Mouse (Mus musculus): ENCODE data around the gene Ptprn2. TPM values are rescaled to one million over a fixed set of nuclear protein-coding genes. Genes with fewer than 3 reads are reported as not detected.
"Not testable (repeated sequence)": the region's sequence is repeated elsewhere in the genome, so short reads cannot be mapped to it uniquely, and the experiment has no call there.

Ptprn2 gene
- polyA plus RNA-seq, 1 experiment, result not detected

- no peak overlapping the region for H3K27ac ChIP-seq (ENCODE audit: insufficient read depth, low read depth, low read length)
- TF ChIP-seq POLR2A (IDR thresholded peaks at IDR 0.05; ENCODE audit: borderline replicate concordance, low read depth, low read length) (no peak), CTCF (IDR thresholded peaks at IDR 0.05; ENCODE audit: low read depth, low read length) (no peak)
- H3K4me1 ChIP-seq (ENCODE audit: control insufficient read depth, insufficient read depth, low read length), result 0 out of 2 replicates have a peak, but pooled peaks cover 2% of the 10 kb centered on the region
- no peak overlapping the region for H3K4me3 ChIP-seq (ENCODE audit: insufficient read depth, low read length)
These were observed 66.8 kb downstream of the Ptprn2 start for GRCm38 (mm10) chr12:116552306-116552705.

DNA sequence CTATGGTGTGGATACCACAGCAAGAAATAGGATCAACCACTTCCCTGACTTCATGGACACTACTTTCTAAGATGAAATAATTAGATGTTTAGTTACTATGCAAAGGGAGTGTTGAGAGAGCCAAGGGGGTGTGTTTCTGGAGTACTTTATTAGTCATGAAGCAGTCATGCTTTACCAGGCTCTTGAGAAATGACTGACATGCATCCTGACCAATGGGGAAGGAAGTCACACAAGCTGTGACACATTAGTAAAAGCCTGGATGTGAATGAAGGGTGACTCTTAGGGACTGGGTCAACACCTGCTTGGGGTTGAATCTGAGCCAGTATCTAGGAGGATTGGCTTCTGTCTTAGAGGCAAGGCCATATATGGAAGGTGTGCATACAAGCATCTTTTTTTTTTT is 67.8 kb downstream of the Ptprn2 start:
- TF ChIP-seq POLR2A (IDR thresholded peaks at IDR 0.05; ENCODE audit: borderline replicate concordance, low read depth, low read length), result no peak
- TF ChIP-seq CTCF (IDR thresholded peaks at IDR 0.05; ENCODE audit: low read depth, low read length), result no peak
- Histone ChIP-seq H3K4me1 (ENCODE audit: control insufficient read depth, insufficient read depth, low read length) (0 out of 2 replicates have a peak, but pooled peaks cover 2% of the 10 kb centered on the region), H3K4me3 (ENCODE audit: insufficient read depth, low read length) (no peak overlapping the region), H3K27ac (ENCODE audit: insufficient read depth, low read depth, low read length) (no peak overlapping the region)

DNA sequence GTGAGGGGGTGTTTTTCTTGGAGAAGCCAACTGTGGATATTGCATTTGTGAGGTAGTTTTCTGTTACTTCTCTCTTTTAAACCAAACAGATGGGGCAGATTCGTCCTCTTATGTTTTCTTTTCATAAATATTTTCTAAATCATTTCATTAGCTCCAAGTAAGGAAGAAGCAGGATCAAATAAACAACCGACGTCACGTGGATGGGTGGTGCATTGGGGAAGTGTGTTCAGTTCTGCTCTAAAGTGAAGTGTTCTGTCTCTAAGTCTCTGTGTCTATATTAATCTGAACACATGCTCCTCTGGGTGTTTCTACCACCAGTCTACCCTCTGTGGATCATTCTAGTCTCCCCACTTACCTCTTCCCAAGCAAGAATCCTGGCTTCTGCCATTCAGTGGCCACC is 70.4 kb downstream of the Ptprn2 start:
- Histone ChIP-seq H3K4me3 (ENCODE audit: insufficient read depth, low read length) (no peak overlapping the region), H3K4me1 (ENCODE audit: control insufficient read depth, insufficient read depth, low read length) (no peaks in the 10 kb centered on the region), H3K27ac (ENCODE audit: insufficient read depth, low read depth, low read length) (no peak overlapping the region)
- TF ChIP-seq CTCF (IDR thresholded peaks at IDR 0.05; ENCODE audit: low read depth, low read length), result no peak

DNA sequence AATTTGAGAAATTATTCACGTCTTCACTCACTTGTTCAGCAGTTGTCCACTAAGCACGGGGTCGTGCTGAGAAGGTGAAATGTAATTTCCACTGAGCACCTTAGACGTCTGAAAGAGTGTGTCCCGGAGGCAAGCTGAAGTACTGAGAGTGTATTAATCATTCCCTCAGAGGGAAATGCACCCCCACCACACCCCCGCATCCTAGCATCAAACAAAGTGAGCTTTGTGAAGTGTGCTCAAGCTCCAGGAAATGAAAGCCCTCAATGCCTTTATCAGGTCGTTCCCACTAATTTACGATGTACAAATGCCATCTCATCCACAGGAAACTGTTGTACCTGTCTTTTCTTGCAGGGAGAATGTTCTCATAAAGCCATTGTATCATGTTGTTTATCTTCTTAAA is 78.9 kb downstream of the Ptprn2 start:
- no peak overlapping the region for H3K27ac ChIP-seq (ENCODE audit: insufficient read depth, low read depth, low read length)
- H3K4me3 ChIP-seq (ENCODE audit: insufficient read depth, low read length), result no peak overlapping the region
- no peaks in the 10 kb centered on the region for H3K4me1 ChIP-seq (ENCODE audit: control insufficient read depth, insufficient read depth, low read length)
- TF ChIP-seq CTCF (IDR thresholded peaks at IDR 0.05; ENCODE audit: low read depth, low read length), result no peak
- TF ChIP-seq POLR2A (IDR thresholded peaks at IDR 0.05; ENCODE audit: borderline replicate concordance, low read depth, low read length), result no peak

DNA sequence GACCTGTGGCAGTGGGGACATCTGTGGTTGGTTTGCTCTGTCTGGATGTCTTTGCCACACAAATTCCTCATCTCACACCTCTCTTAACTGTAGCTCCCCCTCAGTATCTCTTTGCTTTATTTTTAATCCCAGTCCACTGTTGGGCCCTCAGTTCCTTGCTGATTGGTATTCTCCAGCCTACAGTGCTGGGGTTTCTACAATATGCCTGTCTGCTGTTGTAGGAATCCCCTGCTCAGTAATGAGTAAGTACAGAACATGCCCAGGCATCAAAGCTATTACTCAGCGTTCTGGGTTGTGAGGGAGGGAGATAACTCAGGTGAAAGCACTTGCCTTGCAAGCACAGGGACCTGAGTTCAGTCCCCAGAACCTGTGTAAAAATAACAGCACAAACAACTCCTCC is 81.2 kb downstream of the Ptprn2 start:
- Histone ChIP-seq H3K27ac (ENCODE audit: insufficient read depth, low read depth, low read length) (no peak overlapping the region), H3K4me1 (ENCODE audit: control insufficient read depth, insufficient read depth, low read length) (no peaks in the 10 kb centered on the region), H3K4me3 (ENCODE audit: insufficient read depth, low read length) (no peak overlapping the region)
- no peak for TF ChIP-seq CTCF (IDR thresholded peaks at IDR 0.05; ENCODE audit: low read depth, low read length)
- TF ChIP-seq POLR2A (IDR thresholded peaks at IDR 0.05; ENCODE audit: borderline replicate concordance, low read depth, low read length), result no peak

DNA sequence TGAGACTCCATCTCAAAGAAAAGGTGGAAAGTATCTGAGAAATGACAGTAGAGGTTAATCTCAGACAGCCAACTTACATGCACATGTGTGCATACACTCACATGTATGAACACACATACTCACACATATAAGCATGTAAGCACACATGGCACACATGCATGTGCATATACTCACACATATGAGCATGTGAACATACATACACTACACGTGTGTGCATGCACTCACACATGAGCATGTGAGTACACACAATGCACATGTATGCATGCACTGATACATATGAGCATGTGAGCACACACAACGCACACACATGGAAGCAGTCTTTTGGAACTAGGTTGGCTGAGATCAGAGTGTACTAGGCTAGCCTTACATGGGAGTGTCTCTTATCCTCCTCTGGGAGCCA is 81.7 kb downstream of the Ptprn2 start:
- H3K4me3 ChIP-seq (ENCODE audit: insufficient read depth, low read length), result no peak overlapping the region
- H3K27ac ChIP-seq (ENCODE audit: insufficient read depth, low read depth, low read length), result no peak overlapping the region
- H3K4me1 ChIP-seq (ENCODE audit: control insufficient read depth, insufficient read depth, low read length), result no peaks in the 10 kb centered on the region
- TF ChIP-seq POLR2A (IDR thresholded peaks at IDR 0.05; ENCODE audit: borderline replicate concordance, low read depth, low read length), result no peak

DNA sequence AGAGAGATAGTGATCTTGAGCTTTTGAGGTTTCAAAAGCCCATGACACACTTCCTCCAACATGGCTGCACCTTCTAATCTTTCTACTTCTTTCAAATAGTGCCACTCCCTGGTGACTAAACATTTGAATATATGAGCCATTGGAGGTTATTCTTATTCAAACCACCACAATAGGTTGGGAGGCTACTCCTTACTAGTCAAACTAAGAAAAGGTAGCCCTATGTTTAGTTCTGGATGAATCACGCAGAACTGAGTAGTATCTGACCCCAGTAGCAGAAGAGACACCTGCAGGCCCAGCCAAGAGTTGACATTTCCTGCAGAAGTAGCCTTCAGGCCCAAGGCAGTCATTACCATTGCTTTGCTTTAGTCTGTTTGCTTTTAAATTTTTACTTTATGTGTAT is 84.0 kb downstream of the Ptprn2 start:
- no peak for TF ChIP-seq CTCF (IDR thresholded peaks at IDR 0.05; ENCODE audit: low read depth, low read length)
- TF ChIP-seq POLR2A (IDR thresholded peaks at IDR 0.05; ENCODE audit: borderline replicate concordance, low read depth, low read length), result no peak
- Histone ChIP-seq H3K4me1 (ENCODE audit: control insufficient read depth, insufficient read depth, low read length) (no peaks in the 10 kb centered on the region), H3K4me3 (ENCODE audit: insufficient read depth, low read length) (no peak overlapping the region), H3K27ac (ENCODE audit: insufficient read depth, low read depth, low read length) (no peak overlapping the region)

DNA sequence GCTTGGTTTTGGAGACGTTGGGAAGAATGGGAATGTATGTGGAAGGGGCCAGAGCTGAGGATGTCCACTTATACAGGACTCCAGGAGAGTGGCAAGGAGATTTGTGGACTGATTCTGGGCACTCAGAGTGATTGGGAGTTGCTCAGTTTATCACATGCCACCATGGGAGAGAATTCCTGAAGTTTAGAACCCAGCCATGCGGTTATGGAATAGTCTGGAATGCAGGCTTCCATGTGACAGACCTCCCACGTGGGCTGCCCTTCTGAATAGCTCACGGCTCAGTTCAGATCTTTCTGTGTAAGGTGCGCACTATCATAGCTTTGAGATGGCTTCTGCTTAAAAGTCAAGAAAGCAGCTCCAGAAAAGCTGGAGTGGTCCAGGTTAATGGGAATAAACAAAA is 88.6 kb downstream of the Ptprn2 start:
- H3K4me1 ChIP-seq (ENCODE audit: control insufficient read depth, insufficient read depth, low read length), result peaks cover 6% of the 10 kb centered on the region
- H3K4me3 ChIP-seq (ENCODE audit: insufficient read depth, low read length), result no peak overlapping the region
- H3K27ac ChIP-seq (ENCODE audit: insufficient read depth, low read depth, low read length), result no peak overlapping the region
- no peak for TF ChIP-seq POLR2A (IDR thresholded peaks at IDR 0.05; ENCODE audit: borderline replicate concordance, low read depth, low read length)
- TF ChIP-seq CTCF (IDR thresholded peaks at IDR 0.05; ENCODE audit: low read depth, low read length), result no peak

- peaks cover 6% of the 10 kb centered on the region for H3K4me1 ChIP-seq (ENCODE audit: control insufficient read depth, insufficient read depth, low read length)
- H3K4me3 ChIP-seq (ENCODE audit: insufficient read depth, low read length), result no peak overlapping the region
- TF ChIP-seq POLR2A (IDR thresholded peaks at IDR 0.05; ENCODE audit: borderline replicate concordance, low read depth, low read length), result no peak
- no peak for TF ChIP-seq CTCF (IDR thresholded peaks at IDR 0.05; ENCODE audit: low read depth, low read length)
- no peak overlapping the region for H3K27ac ChIP-seq (ENCODE audit: insufficient read depth, low read depth, low read length)
These were observed 89.2 kb downstream of the Ptprn2 start for GRCm38 (mm10) chr12:116574720-116575119.

- H3K27ac ChIP-seq (ENCODE audit: insufficient read depth, low read depth, low read length); H3K4me1 ChIP-seq (ENCODE audit: control insufficient read depth, insufficient read depth, low read length); H3K4me3 ChIP-seq (ENCODE audit: insufficient read depth, low read length): not testable (repeated sequence)
These were observed 92.4 kb downstream of the Ptprn2 start for GRCm38 (mm10) chr12:116577917-116578316.

DNA sequence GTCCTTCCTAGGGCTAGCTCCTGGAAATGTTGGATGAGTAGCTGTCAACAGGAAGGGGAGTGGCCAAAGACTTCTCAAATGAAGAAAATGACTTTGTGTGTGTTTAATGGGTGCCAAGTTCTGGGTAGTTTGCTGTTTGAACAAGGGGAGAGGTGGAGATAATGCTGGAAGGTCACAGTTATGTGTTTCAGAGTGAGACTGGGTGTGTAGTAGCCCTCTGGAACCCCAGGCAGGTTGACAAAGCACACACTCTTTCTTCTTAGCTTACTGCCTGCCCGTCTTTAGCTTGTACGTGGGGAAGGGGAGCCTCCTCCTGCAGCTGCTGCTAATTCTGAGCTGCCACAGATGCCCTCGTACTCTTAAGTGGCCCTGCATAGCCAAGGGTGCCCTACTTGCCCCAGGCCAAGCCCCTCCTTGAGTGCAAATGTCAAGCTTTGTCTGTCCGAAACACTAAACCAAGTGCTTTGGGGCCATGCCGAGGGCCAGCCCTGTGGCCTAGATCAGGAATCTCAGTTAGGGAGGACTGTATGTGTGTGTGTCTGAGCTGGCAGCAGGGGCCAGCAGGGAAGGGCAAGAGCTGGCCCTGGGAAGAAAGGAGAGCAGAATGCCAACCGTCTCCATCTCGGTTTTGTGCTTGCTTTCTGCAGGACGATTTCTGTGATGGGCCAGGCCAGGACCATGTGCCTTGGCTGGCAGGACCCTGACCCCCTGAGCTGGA is 95.5 kb downstream of the Ptprn2 start:
- H3K4me3 ChIP-seq (ENCODE audit: insufficient read depth, low read length), result no peak overlapping the region
- peaks cover 10% of the 10 kb centered on the region for H3K4me1 ChIP-seq (ENCODE audit: control insufficient read depth, insufficient read depth, low read length)
- TF ChIP-seq POLR2A (IDR thresholded peaks at IDR 0.05; ENCODE audit: borderline replicate concordance, low read depth, low read length) (no peak), CTCF (IDR thresholded peaks at IDR 0.05; ENCODE audit: low read depth, low read length) (no peak)
- no peak overlapping the region for H3K27ac ChIP-seq (ENCODE audit: insufficient read depth, low read depth, low read length)

All from bone marrow macrophage, adult 2 months (primary cell).